Mouse (Mus musculus) CH12.LX (cell line): ENCODE data around the gene Bicc1.

ENCODE experiments used
- ELF1 ChIP-seq: IDR thresholded peaks from 2 replicates; pipeline ENCODE4 v1.6.1; 2014; ENCODE audit warnings: low read depth, mild to moderate bottlenecking, inconsistent platforms, low read length, improper control_type of control experiment
- JUN ChIP-seq: IDR thresholded peaks from 2 replicates; pipeline ENCODE4 v1.6.1; 2011; ENCODE audit warnings: low read depth, mild to moderate bottlenecking, low read length, improper control_type of control experiment, moderate library complexity; ENCODE audit not compliant: insufficient read depth
- USF2 ChIP-seq: conservative IDR thresholded peaks from 2 replicates; pipeline ENCODE4 v1.6.1; 2011; ENCODE audit warnings: low read depth, low read length, improper control_type of control experiment
- ZC3H11A ChIP-seq: IDR thresholded peaks from 2 replicates; pipeline ENCODE4 v1.6.1; 2012; ENCODE audit warnings: low read depth, mild to moderate bottlenecking, inconsistent platforms, low read length, improper control_type of control experiment

DNA sequence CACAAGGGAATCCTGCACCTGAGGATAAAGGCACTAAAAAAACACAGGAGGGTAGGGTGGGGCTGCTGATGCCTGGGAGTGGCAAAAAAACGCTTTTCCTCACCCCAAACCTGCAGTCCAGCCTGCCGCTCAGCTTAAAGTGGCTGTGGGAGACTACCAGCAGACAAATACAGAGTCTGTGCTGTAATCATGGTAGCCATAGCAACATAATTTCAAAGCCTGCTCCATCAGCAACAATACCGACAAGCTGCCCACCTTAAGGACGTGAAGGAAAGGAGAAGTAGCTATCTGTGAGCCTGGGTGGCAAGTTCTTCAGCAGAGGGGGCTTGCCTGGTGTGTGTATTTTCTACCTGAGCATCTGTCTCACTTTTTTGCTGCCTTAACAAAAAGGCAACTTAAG is 117.6 kb downstream of the Bicc1 start:
- no peak for TF ChIP-seq JUN
- TF ChIP-seq ELF1: no peak
- TF ChIP-seq ZC3H11A: no peak
- TF ChIP-seq USF2: no peak
